Mouse (Mus musculus) ZHBTc4 (cell line): ENCODE measurements at regions not wholly inside any gene's neighbourhood (a gene's known extent, or its start where the extent isn't known, plus 50 kb on each side); places are given as distances from the start of the nearest gene placed in this dataset.

Experiments
- DNase-seq: peaks from one replicate; pipeline ENCODE4 v3.0.0-alpha.2; 2011; ENCODE audit warnings: low read depth, low spot score

DNA sequence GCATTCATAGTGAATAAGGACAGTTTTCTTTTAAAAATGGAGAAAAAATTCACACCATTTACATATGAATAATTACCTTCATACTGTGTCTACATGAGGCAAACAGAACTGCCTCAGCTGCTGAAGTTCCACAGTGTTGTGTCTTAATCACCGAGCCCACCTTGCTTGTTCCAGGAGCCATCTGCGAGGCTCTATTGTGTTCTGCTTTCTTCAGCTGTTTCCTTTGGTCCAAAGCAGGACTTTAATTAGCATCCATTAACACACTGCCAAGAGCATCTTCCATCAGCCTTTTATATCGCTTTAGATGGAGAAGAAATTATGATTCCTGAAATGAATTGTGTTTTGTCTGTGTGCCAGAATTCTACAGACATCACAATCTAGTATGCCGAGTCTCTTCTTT, 3423.1 kb upstream of the Lrrc6 start:
- no peak for DNase-seq

DNA sequence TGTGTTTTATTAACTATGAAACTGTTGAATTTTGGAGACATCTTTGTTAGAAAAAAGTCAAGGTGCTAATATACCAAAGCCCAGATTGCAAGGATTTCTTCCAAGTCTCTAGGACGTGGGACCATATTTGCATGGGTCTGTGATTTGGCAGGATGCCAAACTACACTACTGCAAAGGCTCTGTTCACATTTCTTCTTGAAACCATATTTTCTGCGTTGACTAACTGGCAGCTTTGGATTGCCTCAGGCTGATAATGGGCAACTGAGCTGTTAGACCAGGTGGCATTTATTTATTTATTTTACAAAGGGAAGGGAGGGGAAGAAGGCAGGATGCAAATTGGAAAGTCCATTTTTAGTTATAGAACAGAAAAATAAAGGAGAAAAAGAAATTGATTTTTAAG, 3422.6 kb upstream of the Lrrc6 start:
- DNase-seq, result no peak

DNA sequence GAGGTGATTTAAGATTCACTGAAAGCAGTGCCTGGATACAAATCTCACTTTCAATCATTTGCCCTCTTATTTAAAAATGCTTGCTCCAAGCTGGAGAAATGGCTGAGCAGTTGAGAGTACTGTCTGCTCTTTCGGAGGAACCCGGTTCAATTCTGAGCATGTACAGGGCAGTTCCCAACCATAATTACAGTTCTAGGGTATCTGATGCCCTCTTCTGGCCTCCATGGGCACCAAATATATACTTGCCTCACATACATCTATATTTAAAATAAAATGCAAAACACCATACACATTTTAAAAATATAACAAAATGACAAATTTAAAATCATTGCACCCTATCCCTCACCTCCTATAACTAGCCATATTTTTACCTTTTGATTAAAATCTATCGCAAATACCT, 3421.5 kb upstream of the Lrrc6 start:
- no peak for DNase-seq

DNA sequence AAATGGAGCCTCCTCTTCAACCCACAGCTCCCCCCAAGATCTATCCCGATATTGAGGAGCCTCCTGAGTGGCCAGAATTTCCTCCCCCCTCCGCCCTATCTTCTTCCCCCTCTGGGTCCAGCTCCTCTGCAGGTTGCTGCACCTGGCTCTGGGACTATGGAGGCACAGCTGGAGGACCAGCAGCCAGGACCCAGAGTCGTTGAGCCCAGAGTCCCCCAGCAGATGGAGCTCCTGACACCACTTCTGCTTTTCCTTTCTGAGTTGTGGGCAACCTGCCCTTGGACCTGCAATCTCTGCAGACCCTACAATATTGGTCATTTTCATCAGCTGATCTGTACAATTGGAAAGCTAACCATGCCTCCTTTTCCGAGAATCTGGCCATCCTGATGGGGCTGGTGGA, 3385.1 kb upstream of the Lrrc6 start:
- DNase-seq, result peak; percentile 27

DNA sequence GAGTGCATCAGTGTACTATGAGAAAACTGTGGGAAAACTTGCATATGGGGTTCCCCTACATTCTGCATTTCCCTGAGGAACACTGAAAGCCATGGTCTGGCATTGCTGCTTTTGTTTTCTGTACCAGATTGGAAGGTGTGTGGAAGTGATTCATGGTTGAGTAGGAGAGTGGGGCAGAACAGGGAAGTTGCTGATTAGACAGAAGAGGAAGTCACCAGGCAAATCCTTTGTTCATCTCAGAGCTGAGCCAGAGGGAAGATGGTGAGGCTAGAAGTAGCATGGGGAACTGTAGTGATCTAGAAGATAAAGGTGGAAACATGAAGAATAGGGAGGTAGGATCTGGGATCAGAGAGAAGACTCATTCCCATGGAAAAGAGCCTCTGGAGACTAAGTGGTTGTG, 3377.8 kb upstream of the Lrrc6 start:
- no peak for DNase-seq

DNA sequence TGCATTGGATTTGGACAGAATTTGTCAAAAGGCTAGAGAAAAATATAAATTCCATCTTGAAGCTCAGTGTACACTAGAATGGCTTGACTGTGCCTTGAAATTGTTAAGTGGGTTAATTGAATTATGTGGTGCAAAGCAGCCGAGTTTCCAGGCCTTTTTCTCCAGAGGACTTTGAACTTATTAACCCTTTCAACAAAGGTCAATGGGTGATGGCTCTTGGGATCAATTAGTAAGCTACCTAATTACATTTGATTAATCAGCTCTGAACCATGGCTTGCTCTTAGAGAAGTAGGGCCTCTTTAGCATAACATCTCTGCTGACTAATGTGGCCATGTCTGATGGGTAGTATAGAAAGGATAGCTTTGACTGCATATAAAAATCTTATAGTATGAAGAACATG, 3352.8 kb upstream of the Lrrc6 start:
- DNase-seq, result no peak

DNA sequence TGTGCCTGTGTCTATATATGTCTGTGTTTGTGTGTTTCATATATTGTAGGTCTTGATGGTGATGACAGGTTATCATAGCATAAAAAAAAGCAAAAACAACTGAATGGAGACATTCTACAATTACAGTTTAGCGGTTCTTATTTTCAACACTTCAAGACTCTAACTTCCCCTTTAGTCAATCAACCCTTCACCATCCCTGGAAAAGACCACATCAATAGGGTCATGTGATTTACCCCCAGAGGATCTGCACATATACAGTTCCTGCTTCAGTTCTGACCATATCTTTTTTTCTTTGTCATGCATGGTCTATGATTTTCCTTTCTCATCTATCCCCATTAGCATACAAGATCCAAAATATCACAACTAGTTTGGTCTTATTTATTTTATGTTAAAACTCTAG, 3348.9 kb upstream of the Lrrc6 start:
- no peak for DNase-seq
